17 mouse cellular contexts compared by ENCODE assay signal in the genomic region with DNA sequence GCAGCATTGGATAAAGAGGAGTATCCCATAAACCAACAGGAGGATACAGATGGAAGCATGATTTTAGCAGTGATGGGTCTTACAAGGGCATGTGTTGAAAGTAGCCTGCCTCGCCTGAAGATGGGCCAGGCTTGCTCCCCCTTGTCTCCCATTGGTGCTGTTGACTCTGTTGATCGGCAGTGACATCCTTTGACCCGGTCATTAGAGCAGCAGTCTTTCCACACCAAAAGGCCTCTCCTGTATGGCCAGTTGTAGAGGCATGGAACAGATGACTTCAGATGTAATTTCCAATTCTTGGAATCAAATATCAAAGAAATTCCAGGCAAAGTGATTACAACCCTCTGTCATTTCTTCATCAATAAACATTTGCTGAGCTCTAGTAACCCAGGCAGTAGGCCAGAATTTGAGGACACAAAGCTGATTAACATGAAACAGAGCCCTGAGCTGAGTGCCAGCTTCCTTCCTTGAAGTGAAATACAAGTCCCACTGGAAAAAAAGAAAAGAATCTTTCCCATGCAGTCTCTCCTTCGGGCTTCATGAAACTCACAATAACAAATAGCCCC.
DNase-seq lines count a peak whose midpoint lies in the region; ATAC-seq and TF ChIP-seq lines count a peak whose summit lies in the region.
"Had no signal": no experiment of that assay in that cellular context is flagged by ENCODE, and none has a peak within 500 bp of the region (broad histone marks: within the 10 kb centered on the region; RNA-seq: fewer than 3 reads in every experiment).

No protein-coding gene starts in this region.

- DNase-seq in forebrain, postnatal 0 days, result peak; percentile 37
- DNase-seq in heart, postnatal 4 days, result peak; percentile 23
- no peak for DNase-seq in heart, postnatal 36 days
- DNase-seq in Muller cell, postnatal 12 days (ENCODE audit: inconsistent ontology term), result peak; percentile 58
- peak; percentile 74 for DNase-seq in lung, postnatal 0 days (ENCODE audit: low spot score)
- DNase-seq in ovary, postnatal 36 days (ENCODE audit: low spot score), result no peak
- no peak for DNase-seq in left cerebral cortex, postnatal 25 days (ENCODE audit: low spot score in 2 of 2)
- DNase-seq: adrenal gland, adult 2 months; cerebellum, adult 11 months; cerebellum, postnatal 25 days; kidney, adult 2 months; kidney, postnatal 36 days; thymus, adult 18-20 months had no signal

- H3K27me3 ChIP-seq in forebrain, postnatal 0 days (ENCODE audit: insufficient read depth, low read length), result no peaks in the 10 kb centered on the region
- no peaks in the 10 kb centered on the region for H3K27me3 ChIP-seq in forebrain, embryonic 12.5 days
- H3K27me3 ChIP-seq in lung, postnatal 0 days (replicated peaks; ENCODE audit: insufficient read depth, low read length), result no peaks in the 10 kb centered on the region
- H3K27me3 ChIP-seq: liver, embryonic 12.5 days had no signal

- H3K36me3 ChIP-seq in forebrain, postnatal 0 days (ENCODE audit: insufficient read depth), result no peaks in the 10 kb centered on the region
- no peaks in the 10 kb centered on the region for H3K36me3 ChIP-seq in forebrain, embryonic 12.5 days (replicated peaks)
- H3K36me3 ChIP-seq in lung, postnatal 0 days (ENCODE audit: insufficient read depth, low read length), result no peaks in the 10 kb centered on the region
- H3K36me3 ChIP-seq: liver, embryonic 12.5 days had no signal

- TF ChIP-seq CTCF in forebrain, postnatal 0 days (IDR thresholded peaks at IDR 0.05; ENCODE audit: low read depth), result no peak
- TF ChIP-seq CTCF in lung, postnatal 0 days (IDR thresholded peaks at IDR 0.05), result no peak

- TF ChIP-seq EP300 in lung, postnatal 0 days (IDR thresholded peaks at IDR 0.05), result peak; percentile 89

- H3K4me3 ChIP-seq in forebrain, postnatal 0 days (ENCODE audit: low read depth, low read length), result no peak overlapping the region
- H3K4me3 ChIP-seq in forebrain, embryonic 12.5 days (replicated peaks), result no peak overlapping the region
- no peak overlapping the region for H3K4me3 ChIP-seq in lung, postnatal 0 days (ENCODE audit: low read depth, low read length)
- H3K4me3 ChIP-seq: erythroblast, embryonic 14.5 days; liver, embryonic 12.5 days had no signal

- H3K9ac ChIP-seq in forebrain, postnatal 0 days, result no peak overlapping the region
- H3K9ac ChIP-seq in forebrain, embryonic 12.5 days, result no peak overlapping the region
- no peak overlapping the region for H3K9ac ChIP-seq in lung, postnatal 0 days (replicated peaks; ENCODE audit: low read depth)
- H3K9ac ChIP-seq: liver, embryonic 12.5 days had no signal

- H3K9me3 ChIP-seq in forebrain, postnatal 0 days (ENCODE audit: low read length), result no peaks in the 10 kb centered on the region
- H3K9me3 ChIP-seq in forebrain, embryonic 12.5 days, result no peaks in the 10 kb centered on the region
- no peaks in the 10 kb centered on the region for H3K9me3 ChIP-seq in lung, postnatal 0 days (ENCODE audit: low read length)
- H3K9me3 ChIP-seq: liver, embryonic 12.5 days had no signal

- no peak overlapping the region for H3K4me2 ChIP-seq in forebrain, postnatal 0 days (ENCODE audit: low read depth)
- H3K4me2 ChIP-seq in forebrain, embryonic 12.5 days, result no peak overlapping the region
- H3K4me2 ChIP-seq in lung, postnatal 0 days (replicated peaks; ENCODE audit: low read depth, low read length), result no peak overlapping the region
- H3K4me2 ChIP-seq: liver, embryonic 12.5 days had no signal

- no peak; the same call in 1 of the 2 replicates for ATAC-seq in forebrain, postnatal 0 days
- ATAC-seq in forebrain, embryonic 12.5 days (ENCODE audit: low FRiP score), result no peak
- ATAC-seq in lung, postnatal 0 days, result peak; percentile 33
- ATAC-seq: liver, embryonic 12.5 days; midbrain, embryonic 16.5 days had no signal

- no peak overlapping the region for H3K27ac ChIP-seq in forebrain, postnatal 0 days (ENCODE audit: low read depth, low read length)
- H3K27ac ChIP-seq in forebrain, embryonic 12.5 days, result no peak overlapping the region
- H3K27ac ChIP-seq in lung, postnatal 0 days (ENCODE audit: low read length), result peak overlapping the region; percentile 47; the same call in 1 of the 2 replicates
- H3K27ac ChIP-seq: liver, embryonic 12.5 days had no signal

- no peaks in the 10 kb centered on the region for H3K4me1 ChIP-seq in forebrain, postnatal 0 days (ENCODE audit: insufficient read depth)
- no peaks in the 10 kb centered on the region for H3K4me1 ChIP-seq in forebrain, embryonic 12.5 days
- H3K4me1 ChIP-seq in lung, postnatal 0 days (ENCODE audit: insufficient read depth, low read depth, low read length), result peaks cover 16% of the 10 kb centered on the region; the same call in 1 of the 2 replicates
- H3K4me1 ChIP-seq: liver, embryonic 12.5 days had no signal

- intact Hi-C loops in heart, postnatal 36 days (cut with DNase I), result no loop called here
- intact Hi-C loops in left cerebral cortex, postnatal 25 days (cut with DNase I), result no loop called here

- 64% methylated on average over 4 of the region's 4 CpGs for WGBS in forebrain, postnatal 0 days
- WGBS in forebrain, embryonic 12.5 days, result 91% methylated on average over 4 of the region's 4 CpGs
- 23% methylated on average over 4 of the region's 4 CpGs for WGBS in lung, postnatal 0 days

Comparison
In these comparisons a context has a peak if more than half of its experiments do, and no peak if none do; other contexts are left out.
1. DNase-seq: peak in forebrain, postnatal 0 days (single experiment), heart, postnatal 4 days (single experiment), Muller cell, postnatal 12 days (single experiment) and lung, postnatal 0 days (single experiment); none in heart, postnatal 36 days (0 of 2), ovary, postnatal 36 days (single experiment) and left cerebral cortex, postnatal 25 days (0 of 2).